Mouse (Mus musculus) myocyte (in vitro differentiated cells): ENCODE measurements at regions not wholly inside any gene's neighbourhood (a gene's known extent, or its start where the extent isn't known, plus 50 kb on each side); places are given as distances from the start of the nearest gene placed in this dataset.

ENCODE experiments used
- POLR2A ChIP-seq: IDR thresholded peaks from one replicate; pipeline ENCODE4 v1.6.1; 2011; ENCODE audit warnings: low read depth, mild to moderate bottlenecking, control low read depth, moderate library complexity; ENCODE audit not compliant: insufficient read length
- TCF12 ChIP-seq: IDR thresholded peaks from one replicate; pipeline ENCODE4 v1.6.1; 2011; ENCODE audit warnings: mild to moderate bottlenecking, control low read depth; ENCODE audit not compliant: poor library complexity, insufficient read depth, severe bottlenecking

GRCm38 (mm10) chr3:41377826-41378406, 177.6 kb upstream of the Jade1 start:
- TF ChIP-seq POLR2A (no peak), TCF12 (no peak)
